Mouse (Mus musculus) stomach, postnatal 0 days (tissue): ENCODE results near the gene Hax1.

Source experiments
- CTCF ChIP-seq: IDR thresholded peaks from 2 replicates; pipeline ENCODE4 v1.5.1; 2016; ENCODE audit warnings: antibody characterized with exemption, low read depth, mild to moderate bottlenecking, moderate library complexity
- EP300 ChIP-seq: optimal IDR thresholded peaks from 2 replicates; pipeline ENCODE3; 2016; ENCODE audit warnings: antibody characterized with exemption

GRCm38 (mm10) chr3:89997791-89998495 is 637 bp downstream of the Hax1 start:
- TF ChIP-seq EP300 (no peak), CTCF (no peak)
